Mouse (Mus musculus) CH12.LX (cell line): Measurements from ENCODE around the gene Olfr313. TPM values are rescaled to one million over a fixed set of nuclear protein-coding genes. Genes with fewer than 3 reads are reported as not detected.

ENCODE experiments used
- DNase-seq: peaks from one replicate; pipeline ENCODE4 v3.0.0-alpha.2; 2013; ENCODE audit errors: extremely low read depth
- H3K27ac ChIP-seq: 2 replicates; pipeline ENCODE4 v1.5.1; 2012; ENCODE audit warnings: low read depth, mild to moderate bottlenecking, control low read depth, moderate library complexity; ENCODE audit not compliant: insufficient read depth
- H3K27me3 ChIP-seq: replicated peaks from 2 replicates; pipeline ENCODE3; 2012; ENCODE audit warnings: inconsistent platforms
- H3K36me3 ChIP-seq, 2 experiments: replicated peaks in 1 of 2; 2 replicates each; pipeline versions ENCODE3 to v1.6.1; 2012; ENCODE audit warnings: inconsistent platforms in 1 of 2, low read length in 1 of 2, mild to moderate bottlenecking in 1 of 2, mixed read lengths in 1 of 2, moderate library complexity in 1 of 2; ENCODE audit not compliant: control insufficient read depth in 1 of 2, insufficient read depth in 1 of 2
- H3K4me1 ChIP-seq, 2 experiments: 2 replicates each; pipeline ENCODE4 v1.6.1; 2012; ENCODE audit warnings: inconsistent platforms in 1 of 2, moderate library complexity in 1 of 2; ENCODE audit not compliant: insufficient read depth in 2 of 2, control insufficient read depth in 1 of 2
- H3K4me2 ChIP-seq: 2 replicates; pipeline ENCODE4 v1.6.1; 2012; ENCODE audit warnings: low read depth, mild to moderate bottlenecking, control low read depth; ENCODE audit not compliant: poor library complexity, insufficient read depth, severe bottlenecking
- H3K4me3 ChIP-seq, 3 experiments: fragments of 150-350 bp in 1 of 3; sonication (generic) in 1 of 3; replicated peaks in 1 of 3; 2 replicates each; pipeline versions ENCODE3 to v1.5.1; 2011 to 2012; ENCODE audit warnings: low read depth in 2 of 3, low read length in 2 of 3, mild to moderate bottlenecking in 2 of 3, moderate library complexity in 2 of 3, control low read depth in 1 of 3, improper control_type of control experiment in 1 of 3, inconsistent platforms in 1 of 3, mixed read lengths in 1 of 3; ENCODE audit not compliant: poor library complexity in 1 of 3
- H3K79me2 ChIP-seq: replicated peaks from 2 replicates; pipeline ENCODE4 v1.6.1; 2012; ENCODE audit warnings: mild to moderate bottlenecking, moderate library complexity; ENCODE audit not compliant: control insufficient read depth, poor library complexity, insufficient read depth, severe bottlenecking; ENCODE audit errors: extremely low read depth
- H3K9ac ChIP-seq: 2 replicates; pipeline ENCODE4 v1.6.1; 2012; ENCODE audit warnings: low read depth, mild to moderate bottlenecking, control low read depth, moderate library complexity; ENCODE audit not compliant: insufficient read depth
- H3K9me3 ChIP-seq: replicated peaks from 2 replicates; pipeline ENCODE3; 2012; ENCODE audit warnings: low read length, inconsistent platforms, mixed read lengths
- BHLHE40 ChIP-seq: IDR thresholded peaks from 2 replicates; pipeline ENCODE4 v1.6.1; 2011; ENCODE audit warnings: mild to moderate bottlenecking, low read depth, low read length, improper control_type of control experiment
- CHD2 ChIP-seq: IDR thresholded peaks from 2 replicates; pipeline ENCODE4 v1.6.1; 2011; ENCODE audit warnings: low read length, improper control_type of control experiment
- E2F4 ChIP-seq: IDR thresholded peaks from 2 replicates; pipeline ENCODE4 v1.6.1; 2011; ENCODE audit warnings: low read depth, low read length, improper control_type of control experiment; ENCODE audit not compliant: insufficient replicate concordance
- ELF1 ChIP-seq: IDR thresholded peaks from 2 replicates; pipeline ENCODE4 v1.6.1; 2014; ENCODE audit warnings: low read depth, mild to moderate bottlenecking, inconsistent platforms, low read length, improper control_type of control experiment
- EP300 ChIP-seq: IDR thresholded peaks from 2 replicates; pipeline ENCODE4 v1.6.1; 2011; ENCODE audit warnings: low read length, improper control_type of control experiment
- HCFC1 ChIP-seq: IDR thresholded peaks from 2 replicates; pipeline ENCODE4 v1.6.1; 2012; ENCODE audit warnings: low read depth, mild to moderate bottlenecking, inconsistent platforms, low read length, improper control_type of control experiment
- IRF4 ChIP-seq: IDR thresholded peaks from 2 replicates; pipeline ENCODE4 v1.6.1; 2014; ENCODE audit warnings: low read depth, mild to moderate bottlenecking, inconsistent platforms, low read length, improper control_type of control experiment
- MAFK ChIP-seq: IDR thresholded peaks from 2 replicates; pipeline ENCODE4 v1.6.1; 2011; ENCODE audit warnings: low read length, improper control_type of control experiment; ENCODE audit not compliant: insufficient replicate concordance
- MAX ChIP-seq: IDR thresholded peaks from 2 replicates; pipeline ENCODE4 v1.6.1; 2011; ENCODE audit warnings: low read length, improper control_type of control experiment
- MAZ ChIP-seq: IDR thresholded peaks from 2 replicates; pipeline ENCODE4 v1.6.1; 2012; ENCODE audit warnings: low read depth, mild to moderate bottlenecking, inconsistent platforms, low read length, improper control_type of control experiment, moderate library complexity
- MEF2A ChIP-seq: IDR thresholded peaks from 2 replicates; pipeline ENCODE4 v1.6.1; 2014; ENCODE audit warnings: low read depth, mild to moderate bottlenecking, inconsistent platforms, low read length, improper control_type of control experiment, borderline replicate concordance
- NELFE ChIP-seq: IDR thresholded peaks from 2 replicates; pipeline ENCODE4 v1.6.1; 2011; ENCODE audit warnings: low read depth, low read length, improper control_type of control experiment
- PAX5 ChIP-seq: IDR thresholded peaks from 2 replicates; pipeline ENCODE4 v1.6.1; 2012; ENCODE audit warnings: low read length, inconsistent platforms, mixed read lengths
- POLR2AphosphoS2 ChIP-seq: IDR thresholded peaks from 2 replicates; pipeline ENCODE4 v1.6.1; 2011; ENCODE audit warnings: low read depth, low read length, improper control_type of control experiment
- RCOR1 ChIP-seq: conservative IDR thresholded peaks from 2 replicates; pipeline ENCODE4 v1.6.1; 2012; ENCODE audit warnings: low read depth, mild to moderate bottlenecking, inconsistent platforms, low read length, improper control_type of control experiment
- SIN3A ChIP-seq: IDR thresholded peaks from 2 replicates; pipeline ENCODE4 v1.6.1; 2012; ENCODE audit warnings: low read length, improper control_type of control experiment, inconsistent platforms
- SMC3 ChIP-seq: IDR thresholded peaks from 2 replicates; pipeline ENCODE4 v1.6.1; 2011; ENCODE audit warnings: low read depth, low read length, improper control_type of control experiment
- TBP ChIP-seq: conservative IDR thresholded peaks from 2 replicates; pipeline ENCODE4 v1.6.1; 2011; ENCODE audit warnings: low read depth, low read length, improper control_type of control experiment
- TCF12 ChIP-seq: IDR thresholded peaks from 2 replicates; pipeline ENCODE4 v1.6.1; 2014; ENCODE audit warnings: low read depth, mild to moderate bottlenecking, inconsistent platforms, low read length, improper control_type of control experiment
- UBTF ChIP-seq: IDR thresholded peaks from 2 replicates; pipeline ENCODE4 v1.6.1; 2012; ENCODE audit warnings: low read depth, mild to moderate bottlenecking, inconsistent platforms, low read length, improper control_type of control experiment, moderate library complexity
- USF1 ChIP-seq: IDR thresholded peaks from 2 replicates; pipeline ENCODE4 v1.6.1; 2014; ENCODE audit warnings: low read depth, mild to moderate bottlenecking, inconsistent platforms, low read length, improper control_type of control experiment
- ZMIZ1 ChIP-seq: IDR thresholded peaks from 2 replicates; pipeline ENCODE4 v1.6.1; 2012; ENCODE audit warnings: low read depth, mild to moderate bottlenecking, inconsistent platforms, low read length, improper control_type of control experiment
- ZNF384 ChIP-seq: IDR thresholded peaks from 2 replicates; pipeline ENCODE4 v1.6.1; 2012; ENCODE audit warnings: low read depth, low read length, improper control_type of control experiment, inconsistent platforms
- dilution Hi-C: fragments of 300-500 bp; cut with MboI; formaldehyde crosslinking; loops from 2 replicates; pipeline ENCODE4 v1.14.3; 2020; ENCODE audit warnings: low sequenced_read_pairs; ENCODE audit not compliant: extremely low pct_unique_long_range_greater_than_20kb, extremely low pct_ligation_motif_present
- in situ Hi-C: fragments of 300-500 bp; cut with MboI; formaldehyde crosslinking; loops from 3 replicates; pipeline ENCODE4 v1.14.3; 2019; ENCODE audit warnings: low sequenced_read_pairs, low pct_ligation_motif_present, low pct_unique_long_range_greater_than_20kb, mixed read lengths
- polyA plus RNA-seq: library from polyadenylated mRNA; unstranded; fragments of >175 nt; gene quantifications from 2 replicates; pipeline ENCODE4 v1.2.1, GENCODE M21; 2012; ENCODE audit warnings: low read depth; ENCODE audit not compliant: insufficient read length
- total RNA-seq, 2 experiments: library from RNA; depleted of rRNA; stranded (reverse); fragments of 300-350 nt in 1 of 2; fragments of >200 nt in 1 of 2; gene quantifications; 2 replicates each; pipeline ENCODE4 v1.2.3; 2012 to 2014

Gene Olfr313
- total and polyA plus RNA-seq, 3 experiments: 0.04 to 0.09 TPM; not detected in 1

GRCm38 (mm10) chr11:58847636-58848035 lies 32.8 kb downstream of the Olfr313 start:
- no peak for DNase-seq
- H3K79me2 ChIP-seq: no peaks in the 10 kb centered on the region
- in situ Hi-C loops (no loop called here), dilution Hi-C loops (no loop called here)
- peak overlapping the region; percentile 93 for H3K4me2 ChIP-seq
- H3K27ac ChIP-seq: no peak overlapping the region
- no peak for TF ChIP-seq USF1
- TF ChIP-seq E2F4: no peak
- no peak for TF ChIP-seq NELFE
- no peak for TF ChIP-seq SMC3
- TF ChIP-seq EP300: no peak
- no peak for TF ChIP-seq POLR2AphosphoS2
- TF ChIP-seq MEF2A: no peak
- TF ChIP-seq UBTF: no peak
- no peak for TF ChIP-seq TBP
- no peak for TF ChIP-seq PAX5
- TF ChIP-seq ZMIZ1: no peak
- TF ChIP-seq ZNF384: no peak
- no peak for TF ChIP-seq SIN3A
- no peak for TF ChIP-seq RCOR1
- TF ChIP-seq MAFK: no peak
- no peak for TF ChIP-seq HCFC1
- no peak for TF ChIP-seq TCF12
- TF ChIP-seq BHLHE40: no peak
- TF ChIP-seq, all 38 proteins: peak for 0
- Histone ChIP-seq H3K9ac (peak overlapping the region; percentile 89), H3K36me3 (peaks cover 17 to 35% of the 10 kb centered on the region in 2 experiments), H3K4me1 (peaks cover 0 to 16% of the 10 kb centered on the region in 2 experiments; a peak in 3 of 4 replicates), H3K9me3 (peaks cover 10% of the 10 kb centered on the region), H3K27me3 (peaks cover 4% of the 10 kb centered on the region), H3K4me3 (peak overlapping the region; percentile 81 to 93 (median 91))

- peaks cover under 1% of the 10 kb centered on the region for H3K27me3 ChIP-seq
- TF ChIP-seq HCFC1 (no peak), ZMIZ1 (no peak), SIN3A (no peak), ZNF384 (no peak), MAZ (no peak), IRF4 (no peak), CHD2 (no peak), MAX (no peak), POLR2AphosphoS2 (no peak), NELFE (no peak), PAX5 (no peak), ELF1 (no peak)
- H3K4me3 ChIP-seq: no peak overlapping the region
- peaks cover 22 to 52% of the 10 kb centered on the region in 2 experiments for H3K36me3 ChIP-seq
- in situ Hi-C loops (no loop called here), dilution Hi-C loops (no loop called here)
- no peak overlapping the region for H3K27ac ChIP-seq
- DNase-seq: no peak
- no peak overlapping the region for H3K4me2 ChIP-seq
- no peak overlapping the region for H3K9ac ChIP-seq
- H3K9me3 ChIP-seq: peaks cover 10% of the 10 kb centered on the region
- H3K79me2 ChIP-seq: no peaks in the 10 kb centered on the region
- peaks cover 0 to 16% of the 10 kb centered on the region in 2 experiments; a peak in 3 of 4 replicates for H3K4me1 ChIP-seq
Observed at GRCm38 (mm10) chr11:58849731-58850130, 34.9 kb downstream of the Olfr313 start.
